Comparison of ENCODE assay signal across 15 mouse cellular contexts in genomic region chr16:10738866-10739265, GRCm38 (mm10). TPM values are rescaled to one million over a fixed set of nuclear protein-coding genes. Genes with fewer than 3 reads are reported as not detected.
DNase-seq lines count a peak whose midpoint lies in the region; ATAC-seq lines count a peak whose summit lies in the region.
"Had no signal": no experiment of that assay in that cellular context is flagged by ENCODE, and none has a peak within 500 bp of the region (broad histone marks: within the 10 kb centered on the region; RNA-seq: fewer than 3 reads in every experiment).

No protein-coding gene starts in this region.

- intact Hi-C loops in gastrocnemius, postnatal 14 days (cut with DNase I; ENCODE audit: low total_unique reads) = no loop called here

- peak; percentile 52 for DNase-seq in gastrocnemius, postnatal 14 days
- DNase-seq in gastrocnemius, postnatal 4 days (ENCODE audit: low spot score in 2 of 2) = no peak
- no peak for DNase-seq in kidney, adult 18-20 months
- no peak for DNase-seq in midbrain, embryonic 10.5 days (ENCODE audit: low spot score)
- no peak for DNase-seq in MN1 (ENCODE audit: low spot score)
- DNase-seq in spleen, postnatal 4 days (ENCODE audit: low spot score in 2 of 2) = no peak
- DNase-seq: cerebellum, postnatal 14 days; midbrain, embryonic 14.5 days had no signal

- no peaks in the 10 kb centered on the region for H3K9me3 ChIP-seq in kidney, embryonic 15.5 days (replicated peaks)
- H3K9me3 ChIP-seq in midbrain, embryonic 10.5 days (replicated peaks) = no peaks in the 10 kb centered on the region
- no peaks in the 10 kb centered on the region for H3K9me3 ChIP-seq in midbrain, embryonic 16.5 days (replicated peaks; ENCODE audit: control insufficient read depth, low read length, poor library complexity, severe bottlenecking)
- H3K9me3 ChIP-seq: intestine, embryonic 15.5 days; limb, embryonic 13.5 days had no signal

- no peaks in the 10 kb centered on the region for H3K36me3 ChIP-seq in kidney, embryonic 15.5 days
- H3K36me3 ChIP-seq in midbrain, embryonic 10.5 days = no peaks in the 10 kb centered on the region
- H3K36me3 ChIP-seq in midbrain, embryonic 16.5 days (ENCODE audit: control insufficient read depth, insufficient read depth, low read length) = no peaks in the 10 kb centered on the region
- H3K36me3 ChIP-seq: intestine, embryonic 15.5 days; limb, embryonic 13.5 days had no signal

- WGBS in kidney, embryonic 15.5 days = 91% methylated on average over 3 of the region's 3 CpGs
- 89% methylated on average over 3 of the region's 3 CpGs for WGBS in midbrain, embryonic 10.5 days
- WGBS in midbrain, embryonic 16.5 days = 93% methylated on average over 3 of the region's 3 CpGs

- no peak overlapping the region for H3K9ac ChIP-seq in kidney, embryonic 15.5 days
- H3K9ac ChIP-seq in midbrain, embryonic 16.5 days (ENCODE audit: low read depth, low read length) = no peak overlapping the region
- H3K9ac ChIP-seq: intestine, embryonic 15.5 days had no signal

- ATAC-seq in kidney, embryonic 15.5 days (replicated peaks; ENCODE audit: low FRiP score) = no peak
- no peak for ATAC-seq in midbrain, embryonic 16.5 days
- ATAC-seq: intestine, embryonic 15.5 days; Patski had no signal

- H3K4me2 ChIP-seq in kidney, embryonic 15.5 days = no peak overlapping the region
- no peak overlapping the region for H3K4me2 ChIP-seq in midbrain, embryonic 16.5 days (ENCODE audit: low read length)
- H3K4me2 ChIP-seq: intestine, embryonic 15.5 days; limb, embryonic 13.5 days had no signal

- H3K27ac ChIP-seq in kidney, embryonic 15.5 days = peak overlapping the region; percentile 88
- H3K27ac ChIP-seq in midbrain, embryonic 10.5 days (replicated peaks) = peak overlapping the region; percentile 42; the same call in 1 of the 2 replicates
- H3K27ac ChIP-seq in midbrain, embryonic 16.5 days (ENCODE audit: low read length) = no peak overlapping the region
- H3K27ac ChIP-seq: limb, embryonic 13.5 days had no signal

- no peaks in the 10 kb centered on the region for H3K27me3 ChIP-seq in kidney, embryonic 15.5 days
- no peaks in the 10 kb centered on the region for H3K27me3 ChIP-seq in midbrain, embryonic 10.5 days (ENCODE audit: low read depth, poor library complexity, severe bottlenecking)
- H3K27me3 ChIP-seq in midbrain, embryonic 16.5 days (ENCODE audit: control insufficient read depth, insufficient read depth, low read depth, low read length) = no peaks in the 10 kb centered on the region
- H3K27me3 ChIP-seq: intestine, embryonic 15.5 days; limb, embryonic 13.5 days; Patski had no signal

- peaks cover 25% of the 10 kb centered on the region for H3K4me1 ChIP-seq in kidney, embryonic 15.5 days
- H3K4me1 ChIP-seq in midbrain, embryonic 10.5 days = peaks cover 26% of the 10 kb centered on the region
- H3K4me1 ChIP-seq in midbrain, embryonic 16.5 days (ENCODE audit: control insufficient read depth, insufficient read depth, low read length) = no peaks in the 10 kb centered on the region

- H3K4me3 ChIP-seq in kidney, embryonic 15.5 days (replicated peaks) = no peak overlapping the region
- H3K4me3 ChIP-seq in midbrain, embryonic 10.5 days = no peak overlapping the region
- no peak overlapping the region for H3K4me3 ChIP-seq in midbrain, embryonic 16.5 days (ENCODE audit: low read depth, low read length)
- H3K4me3 ChIP-seq: intestine, embryonic 15.5 days; limb, embryonic 13.5 days had no signal

RNA-seq across cellular contexts. Expression of gene Socs1, which starts 46.5 kb away (rescaled TPM):
- total RNA-seq in gastrocnemius, postnatal 14 days (2021) = 1 to 10 TPM in 1 of 2 experiments, under 1 TPM in 1; 0.40 to 1.5 TPM
- 1 to 10 TPM; 2.9 to 3.2 TPM for total RNA-seq in gastrocnemius, postnatal 4 days (2021)
- 6.9 and 7.8 TPM in 2 replicates for polyA plus RNA-seq in kidney, embryonic 15.5 days (2015; fragmentation: Nextera tagmentation; extraction: Ambion mirVana)
- 2.4 and 2.7 TPM in 2 replicates for polyA plus RNA-seq in midbrain, embryonic 10.5 days (2016; fragmentation: Nextera tagmentation; extraction: Ambion mirVana)
- 4.0 and 5.0 TPM in 2 replicates for polyA plus RNA-seq in midbrain, embryonic 16.5 days (2015; fragmentation: Nextera tagmentation; extraction: Ambion mirVana)

RNA-seq across cellular contexts. Expression of gene Tnp2, which starts 49.6 kb away (rescaled TPM):
- not detected for total RNA-seq in gastrocnemius, postnatal 14 days (2021)
- not detected for total RNA-seq in gastrocnemius, postnatal 4 days (2021)
- not detected in 2 replicates for polyA plus RNA-seq in kidney, embryonic 15.5 days (2015; fragmentation: Nextera tagmentation; extraction: Ambion mirVana)
- polyA plus RNA-seq in midbrain, embryonic 10.5 days (2016; fragmentation: Nextera tagmentation; extraction: Ambion mirVana) = not detected in 2 replicates
- polyA plus RNA-seq in midbrain, embryonic 16.5 days (2015; fragmentation: Nextera tagmentation; extraction: Ambion mirVana) = not detected in 2 replicates
- total RNA-seq: granulocyte monocyte progenitor cell, adult 5-6 weeks had no signal
- polyA plus RNA-seq: hindbrain, embryonic 11.5 days; intestine, embryonic 15.5 days; limb, embryonic 13.5 days; midbrain, embryonic 14.5 days; Patski had no signal

RNA-seq across cellular contexts. Expression of gene Prm3, which starts 51.8 kb away (rescaled TPM):
- total RNA-seq in gastrocnemius, postnatal 14 days (2021) = not detected
- not detected for total RNA-seq in gastrocnemius, postnatal 4 days (2021)
- polyA plus RNA-seq in kidney, embryonic 15.5 days (2015; fragmentation: Nextera tagmentation; extraction: Ambion mirVana) = not detected in 2 replicates
- not detected in 2 replicates for polyA plus RNA-seq in midbrain, embryonic 10.5 days (2016; fragmentation: Nextera tagmentation; extraction: Ambion mirVana)
- polyA plus RNA-seq in midbrain, embryonic 16.5 days (2015; fragmentation: Nextera tagmentation; extraction: Ambion mirVana) = not detected in 2 replicates
- total RNA-seq: granulocyte monocyte progenitor cell, adult 5-6 weeks had no signal
- polyA plus RNA-seq: hindbrain, embryonic 11.5 days; intestine, embryonic 15.5 days; limb, embryonic 13.5 days; midbrain, embryonic 14.5 days; Patski had no signal

RNA-seq across cellular contexts. Expression of gene Prm2, which starts 57.1 kb away (rescaled TPM):
- total RNA-seq in gastrocnemius, postnatal 14 days (2021) = not detected
- not detected for total RNA-seq in gastrocnemius, postnatal 4 days (2021)
- not detected in 2 replicates for polyA plus RNA-seq in kidney, embryonic 15.5 days (2015; fragmentation: Nextera tagmentation; extraction: Ambion mirVana)
- not detected in 2 replicates for polyA plus RNA-seq in midbrain, embryonic 10.5 days (2016; fragmentation: Nextera tagmentation; extraction: Ambion mirVana)
- polyA plus RNA-seq in midbrain, embryonic 16.5 days (2015; fragmentation: Nextera tagmentation; extraction: Ambion mirVana) = not detected in 2 replicates
- total RNA-seq: granulocyte monocyte progenitor cell, adult 5-6 weeks had no signal
- polyA plus RNA-seq: hindbrain, embryonic 11.5 days; intestine, embryonic 15.5 days; limb, embryonic 13.5 days; midbrain, embryonic 14.5 days; Patski had no signal
